Mouse (Mus musculus) gastrocnemius, adult 18-20 months (tissue): ENCODE data around the gene Tbk1. TPM values are rescaled to one million over a fixed set of nuclear protein-coding genes. Genes with fewer than 3 reads are reported as not detected.

Source experiments
- DNase-seq: peaks from one replicate; pipeline ENCODE4 v3.0.0; 2021; ENCODE audit warnings: low spot score
- total RNA-seq, 2 experiments: library from RNA; stranded (reverse); gene quantifications; 2 replicates each; pipeline ENCODE4 v1.2.3; 2021

The Tbk1 gene
- total RNA-seq, 2 experiments from 2014 or later, result 9.0 to 10.2 TPM

- DNase-seq, result no peak
Observed at GRCm38 (mm10) chr10:121591106-121591505, 4.5 kb upstream of the Tbk1 start.

- no peak for DNase-seq
Observed at GRCm38 (mm10) chr10:121587371-121587840, 819 bp upstream of the Tbk1 start.

DNA sequence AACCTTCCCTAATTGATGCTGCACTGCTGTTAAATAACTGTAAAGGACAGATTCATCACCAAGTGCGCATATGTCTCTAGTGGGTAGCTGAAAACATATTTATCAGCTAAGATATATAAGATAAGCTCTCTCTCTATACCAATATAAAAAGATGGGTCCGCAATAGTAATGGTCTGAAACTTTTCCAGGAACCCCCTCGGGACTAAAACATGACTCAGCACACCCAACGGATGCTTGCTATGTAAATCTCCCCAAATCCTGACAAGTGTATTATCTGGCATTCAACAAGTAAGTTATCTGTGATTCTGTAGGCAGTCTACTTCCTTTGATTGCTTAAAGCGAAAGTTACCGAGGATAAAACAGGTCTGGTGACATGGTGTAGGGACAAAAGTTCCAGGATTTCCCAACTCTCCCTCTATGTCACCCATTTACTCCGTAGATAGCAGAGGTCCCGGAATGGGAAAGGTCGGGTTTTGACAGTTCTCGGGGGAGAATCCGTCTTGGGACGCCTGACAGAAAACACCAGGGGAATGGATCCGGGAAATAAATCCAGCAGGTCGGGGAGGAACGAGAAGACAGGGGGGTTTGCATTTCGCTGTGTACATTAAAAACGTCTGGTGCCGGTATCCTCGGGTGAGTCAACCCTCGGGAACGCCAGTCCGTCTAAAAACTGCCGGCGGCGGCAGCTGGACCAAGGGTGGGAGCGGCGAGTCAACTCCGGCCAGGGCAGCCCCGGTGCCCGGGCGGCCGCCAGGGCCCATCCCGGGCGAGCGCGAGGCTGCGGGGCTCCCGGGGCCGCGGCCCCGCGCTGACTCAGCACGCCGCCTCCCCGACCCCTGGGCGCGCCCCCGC is 570 bp downstream of the Tbk1 start:
- DNase-seq, result peak; percentile 16

- DNase-seq, result no peak
Observed at GRCm38 (mm10) chr10:121585056-121585790, 1.4 kb downstream of the Tbk1 start.

DNA sequence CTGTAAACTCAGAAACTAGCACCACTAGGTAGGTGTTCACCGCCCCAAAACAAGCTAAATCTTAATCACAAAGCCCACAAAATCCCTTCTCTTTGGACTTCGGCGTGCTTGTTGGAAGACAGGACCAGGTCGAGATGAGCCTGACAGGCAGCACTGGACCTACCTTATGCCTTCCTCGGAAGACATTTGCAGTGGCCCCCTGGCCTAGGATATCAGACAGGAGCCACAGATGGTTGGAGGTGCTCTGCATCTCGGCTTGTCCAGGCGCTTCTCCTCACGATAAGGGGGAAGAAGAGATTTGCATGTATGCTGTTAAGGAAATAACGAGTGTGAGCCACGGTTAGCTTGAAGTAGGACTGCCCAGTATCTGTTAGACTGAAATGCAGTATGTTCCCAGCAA is 2.6 kb downstream of the Tbk1 start:
- no peak for DNase-seq

DNA sequence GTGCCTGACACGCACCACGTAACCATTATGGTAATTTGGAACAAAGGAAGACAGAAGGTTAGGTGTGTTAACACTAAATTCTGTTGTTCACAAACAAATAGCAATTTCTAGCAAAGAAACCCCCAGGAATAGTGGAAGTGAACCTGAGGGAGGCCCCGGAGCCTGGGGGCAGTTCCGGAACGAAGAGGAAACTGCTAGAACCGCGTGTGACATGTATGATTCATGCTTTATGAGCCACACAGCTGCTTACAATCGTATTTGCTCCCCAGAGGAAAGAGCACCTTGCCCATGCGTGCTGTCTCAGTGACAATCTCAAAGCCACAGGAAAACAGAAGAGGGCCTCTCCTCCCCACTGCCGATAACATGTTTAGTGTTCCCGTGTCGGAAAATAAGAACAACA is 3.6 kb downstream of the Tbk1 start:
- DNase-seq, result no peak

DNA sequence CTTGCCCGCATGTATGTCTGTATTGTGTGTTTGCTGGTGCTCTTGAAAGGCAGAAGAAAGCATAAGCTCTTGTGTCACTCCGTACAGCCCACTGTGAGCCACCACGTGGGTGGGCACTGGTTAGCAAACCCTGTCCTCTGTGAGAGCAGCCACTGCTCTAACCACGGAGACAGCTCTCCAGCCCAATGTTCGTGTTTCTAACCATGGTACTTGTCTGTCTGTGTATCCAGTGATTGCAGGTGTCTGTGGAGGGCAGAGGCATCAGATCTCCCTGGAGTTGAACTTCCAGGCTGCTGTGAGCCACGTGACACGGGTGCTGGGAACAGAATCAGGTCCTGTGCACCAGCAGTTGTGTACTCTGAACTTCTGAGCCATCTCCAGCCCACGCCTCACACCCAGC is 4.3 kb downstream of the Tbk1 start:
- DNase-seq, result no peak

- no peak for DNase-seq
Observed at GRCm38 (mm10) chr10:121581405-121581804, 5.2 kb downstream of the Tbk1 start.

GRCm38 (mm10) chr10:121580381-121580780 is 6.2 kb downstream of the Tbk1 start:
- no peak for DNase-seq

DNA sequence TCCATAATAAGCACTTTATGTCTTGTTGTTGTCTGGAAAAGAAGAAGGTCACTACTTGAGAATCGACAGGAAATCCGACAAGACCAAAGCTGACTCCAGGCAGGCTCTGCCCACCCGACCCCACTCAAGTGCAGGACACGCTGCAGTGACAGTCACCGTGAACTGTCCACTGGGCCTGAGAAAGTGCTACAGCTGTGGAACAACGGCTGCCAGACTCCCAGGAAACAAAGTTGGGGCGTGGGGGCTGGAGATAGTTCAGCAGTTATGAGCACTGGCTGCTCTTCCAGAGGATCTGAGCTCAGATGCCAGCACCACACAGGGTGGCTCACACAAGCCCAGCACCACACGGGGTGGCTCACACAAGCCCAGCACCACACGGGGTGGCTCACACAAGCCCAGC is 10.2 kb downstream of the Tbk1 start:
- no peak for DNase-seq

GRCm38 (mm10) chr10:121571511-121572147 is 15.0 kb downstream of the Tbk1 start:
- no peak for DNase-seq

- no peak for DNase-seq
Observed at GRCm38 (mm10) chr10:121571031-121571430, 15.6 kb downstream of the Tbk1 start.

DNA sequence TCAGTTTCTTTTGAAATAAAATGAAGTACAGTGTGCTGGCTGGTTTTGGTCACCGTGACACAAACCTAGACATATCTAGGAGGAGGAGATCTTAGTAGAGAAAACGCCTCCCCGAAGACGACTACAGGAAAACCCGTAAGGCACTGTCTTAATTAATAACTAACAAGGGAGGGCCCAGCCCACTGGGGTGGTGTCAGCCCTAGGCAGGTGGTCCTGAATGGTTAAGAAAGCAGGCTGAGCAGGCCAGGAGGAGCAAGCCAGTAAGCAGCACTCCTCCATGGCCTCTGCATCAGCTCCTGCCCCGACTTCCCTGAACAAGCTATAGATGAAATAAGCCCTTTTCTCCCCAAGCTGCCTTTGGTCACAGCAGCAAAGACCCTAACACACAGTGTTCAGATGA is 16.8 kb downstream of the Tbk1 start:
- DNase-seq, result no peak

DNA sequence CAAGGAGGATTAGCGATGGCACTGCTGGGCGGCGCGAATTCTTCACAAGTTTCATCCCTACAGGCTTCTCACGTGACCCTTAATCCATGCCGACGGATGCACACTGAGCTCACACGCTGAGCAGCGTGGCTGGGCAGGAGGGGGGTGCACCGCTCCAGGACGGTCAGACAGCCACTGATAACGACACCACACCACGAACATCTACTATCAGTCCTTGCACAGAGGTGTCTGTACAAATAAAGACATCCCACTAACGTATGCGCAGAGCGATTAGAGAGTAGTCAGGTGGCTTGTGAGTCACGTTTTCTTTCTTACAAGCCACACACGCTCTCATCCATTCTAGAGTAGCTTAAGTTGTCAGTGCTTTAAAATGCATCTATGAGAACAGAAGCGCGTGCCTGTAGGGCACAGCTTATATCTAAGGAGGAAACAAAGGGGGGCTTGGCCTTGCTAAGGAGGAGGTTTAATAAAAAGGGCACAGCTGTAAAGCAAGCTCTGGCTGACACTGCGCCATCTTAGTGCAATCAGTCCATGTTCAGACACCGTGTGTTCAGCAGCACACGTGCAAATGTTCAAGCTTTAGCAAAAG is 17.5 kb downstream of the Tbk1 start:
- no peak for DNase-seq

- no peak for DNase-seq
Observed at GRCm38 (mm10) chr10:121568534-121568933, 18.1 kb downstream of the Tbk1 start.

GRCm38 (mm10) chr10:121568026-121568425 is 18.6 kb downstream of the Tbk1 start:
- no peak for DNase-seq

GRCm38 (mm10) chr10:121564447-121564846 is 22.1 kb downstream of the Tbk1 start:
- DNase-seq, result no peak

DNA sequence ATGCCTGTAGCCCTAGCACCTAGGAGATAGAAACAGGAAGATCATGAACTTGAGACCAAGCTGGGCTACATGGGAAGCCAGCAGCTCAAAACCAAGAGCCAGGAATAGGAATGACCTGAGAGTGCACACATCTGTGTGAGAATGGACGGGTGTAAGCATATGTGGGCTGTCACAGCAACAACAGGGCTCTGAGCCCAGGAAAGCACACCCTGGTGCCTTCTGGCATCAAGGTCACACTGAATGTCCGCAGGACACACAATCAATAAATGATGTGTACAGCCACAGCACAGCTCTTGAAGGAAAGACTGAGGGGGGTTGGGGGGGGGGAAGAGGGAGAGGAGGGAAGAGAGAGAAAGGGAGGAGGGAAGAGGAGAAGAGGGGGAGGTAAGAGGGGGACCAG is 28.4 kb downstream of the Tbk1 start:
- no peak for DNase-seq

GRCm38 (mm10) chr10:121556263-121556662 is 30.3 kb downstream of the Tbk1 start:
- DNase-seq, result no peak

DNA sequence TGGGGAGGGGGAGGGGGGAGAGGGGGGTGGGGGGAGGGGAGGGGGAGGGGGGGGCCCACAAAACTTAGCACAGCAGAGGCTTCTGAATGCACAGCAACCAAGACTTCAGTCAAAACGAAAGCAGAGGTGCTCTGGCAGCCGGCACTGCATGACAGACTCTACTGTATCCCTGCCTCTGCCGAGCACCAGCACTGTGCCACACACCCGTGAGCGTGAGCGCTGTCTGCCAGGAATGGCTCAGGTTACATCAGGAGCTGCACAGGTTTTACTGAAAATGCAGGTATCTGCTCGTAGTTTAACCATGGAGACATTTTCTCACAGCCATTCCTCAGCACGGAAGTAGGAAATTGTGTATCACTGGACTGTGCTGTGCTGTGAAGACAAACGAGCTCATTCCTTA is 36.3 kb downstream of the Tbk1 start:
- DNase-seq, result no peak

- no peak for DNase-seq
Observed at GRCm38 (mm10) chr10:121549670-121550069, 36.9 kb downstream of the Tbk1 start.

DNA sequence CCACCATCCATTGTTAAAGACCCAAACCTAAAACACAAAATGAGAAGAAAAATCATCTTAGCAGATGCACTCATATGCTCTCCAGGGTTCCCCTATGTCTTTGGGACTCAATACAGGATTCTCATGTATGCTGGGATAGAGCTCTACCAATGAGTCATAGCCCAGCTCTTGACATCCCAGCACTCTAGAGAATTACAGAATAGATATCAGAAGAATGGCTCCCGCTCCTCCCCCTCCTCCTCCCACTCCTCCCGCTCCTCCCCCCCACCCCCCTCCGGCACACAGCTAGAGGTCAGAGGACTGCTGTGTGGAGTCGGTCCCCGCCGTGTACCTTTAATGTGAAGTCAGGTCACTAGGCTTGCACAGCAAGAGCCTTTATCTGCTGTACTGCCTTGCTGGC is 39.4 kb downstream of the Tbk1 start:
- no peak for DNase-seq
